Mouse (Mus musculus): Measurements from ENCODE around the gene Colq. TPM values are rescaled to one million over a fixed set of nuclear protein-coding genes. Genes with fewer than 3 reads are reported as not detected.

The Colq gene
- polyA plus RNA-seq, 1 experiment, result 2.4 TPM

GRCm38 (mm10) chr14:31557273-31557672, 33.9 kb downstream of the Colq start:
- WGBS, result 76% methylated on average over 8 of the region's 8 CpGs
- no peak overlapping the region for H3K4me3 ChIP-seq (replicated peaks; ENCODE audit: control insufficient read depth, low read depth, low read length)

DNA sequence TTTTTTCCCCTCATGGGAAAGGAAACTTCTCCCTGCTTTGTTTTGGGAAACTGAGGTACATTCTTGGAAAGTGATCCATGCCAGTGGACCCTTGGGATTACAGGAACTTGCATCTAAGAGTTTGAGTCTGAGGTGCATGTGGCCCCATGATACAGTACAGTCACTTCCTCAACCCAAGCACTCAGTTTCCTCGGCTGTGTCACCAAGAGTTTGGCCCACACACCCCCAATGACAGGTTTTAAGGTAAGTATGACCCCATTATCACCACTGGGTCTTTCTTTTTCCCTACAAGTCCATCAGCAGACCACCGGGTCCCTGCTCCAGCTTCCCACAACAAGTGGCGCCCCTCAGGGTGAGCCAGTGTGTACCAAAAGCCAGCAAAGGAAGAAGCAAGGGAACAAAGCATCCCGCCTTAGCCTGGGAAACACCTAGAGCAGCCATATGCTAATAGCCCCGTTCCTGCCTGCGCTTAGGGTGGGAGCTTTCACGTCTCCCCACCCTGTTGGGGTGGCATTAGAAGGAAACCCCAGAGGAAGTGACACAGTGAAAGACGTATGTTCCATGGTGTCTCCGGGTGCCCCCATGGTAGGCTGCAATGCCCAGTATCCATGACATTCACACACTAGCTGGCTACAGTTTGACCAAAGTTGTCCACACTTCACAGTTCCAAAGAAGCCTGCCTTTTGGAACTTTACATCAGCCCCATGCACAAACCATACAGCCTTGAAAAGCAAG, 34.5 kb downstream of the Colq start:
- no peak overlapping the region for H3K4me3 ChIP-seq (replicated peaks; ENCODE audit: control insufficient read depth, low read depth, low read length)
- no peak for TF ChIP-seq POLR2A (IDR thresholded peaks at IDR 0.05; ENCODE audit: borderline replicate concordance, control insufficient read depth, low read depth, low read length)
- TF ChIP-seq CTCF (IDR thresholded peaks at IDR 0.05; ENCODE audit: control insufficient read depth, insufficient read depth, low read length), result no peak
- no peak overlapping the region for H3K27ac ChIP-seq (ENCODE audit: control insufficient read depth, insufficient read depth, low read depth, low read length, poor library complexity)
- 62% methylated on average over 9 of the region's 9 CpGs for WGBS
- no peaks in the 10 kb centered on the region for H3K4me1 ChIP-seq (ENCODE audit: control insufficient read depth, insufficient read depth, low read length)

More at GRCm38 (mm10) chr14:31557273-31557672, 33.9 kb downstream of the Colq start:
- Histone ChIP-seq H3K4me1 (ENCODE audit: control insufficient read depth, insufficient read depth, low read length) (no peaks in the 10 kb centered on the region), H3K27ac (ENCODE audit: control insufficient read depth, insufficient read depth, low read depth, low read length, poor library complexity) (no peak overlapping the region)
- TF ChIP-seq CTCF (IDR thresholded peaks at IDR 0.05; ENCODE audit: control insufficient read depth, insufficient read depth, low read length) (no peak), POLR2A (IDR thresholded peaks at IDR 0.05; ENCODE audit: borderline replicate concordance, control insufficient read depth, low read depth, low read length) (no peak)

DNA sequence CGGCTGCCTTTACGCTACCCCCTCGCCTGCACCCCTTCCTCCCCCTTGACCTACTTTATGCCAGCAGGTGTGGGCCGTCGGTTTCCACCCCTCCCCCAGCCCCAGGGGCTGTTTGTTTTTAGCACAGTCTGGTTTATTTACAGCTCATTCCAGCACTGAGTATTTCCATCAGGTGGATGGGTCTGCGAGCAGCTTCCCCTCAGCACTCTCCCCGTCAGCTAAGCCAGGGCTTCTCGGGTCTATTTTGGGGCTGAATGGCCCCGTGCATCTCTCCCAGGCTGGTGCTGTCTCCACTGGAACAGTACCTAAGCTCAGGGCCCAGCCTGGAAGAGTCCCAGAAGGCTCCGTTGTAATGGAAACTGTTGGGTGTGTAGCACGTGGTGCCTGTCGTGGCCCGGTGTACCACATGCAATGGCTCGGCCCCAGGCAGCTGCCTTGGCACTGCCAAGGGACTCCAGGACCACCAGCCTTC, 35.1 kb downstream of the Colq start:
- H3K27ac ChIP-seq (ENCODE audit: control insufficient read depth, insufficient read depth, low read depth, low read length, poor library complexity), result peak overlapping the region; percentile 45
- H3K4me1 ChIP-seq (ENCODE audit: control insufficient read depth, insufficient read depth, low read length), result no peaks in the 10 kb centered on the region

DNA sequence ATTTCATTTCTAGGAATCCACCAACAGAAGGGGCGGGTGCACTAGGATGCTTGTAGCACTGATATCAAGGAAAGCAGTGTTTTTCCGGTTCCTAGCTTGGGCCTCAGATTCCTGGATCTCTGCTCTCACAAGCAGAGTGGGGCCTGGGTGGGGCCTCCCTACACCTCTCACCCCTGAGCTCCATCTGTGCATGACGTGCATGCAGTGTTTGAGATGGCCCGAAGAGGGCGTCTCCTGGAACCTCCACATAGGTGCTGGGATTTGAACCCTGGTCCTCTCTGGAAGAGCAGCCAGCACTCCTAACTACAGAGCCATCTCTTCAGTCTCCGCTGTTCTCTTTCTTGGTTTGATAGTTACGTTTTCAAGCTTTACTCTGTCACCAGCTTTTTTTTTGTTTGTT, 36.1 kb downstream of the Colq start:
- WGBS, result 76% methylated on average over 7 of the region's 7 CpGs
- H3K4me1 ChIP-seq (ENCODE audit: control insufficient read depth, insufficient read depth, low read length), result no peaks in the 10 kb centered on the region

More for the DNA sequence above, 35.1 kb downstream of the Colq start:
- no peak overlapping the region for H3K4me3 ChIP-seq (replicated peaks; ENCODE audit: control insufficient read depth, low read depth, low read length)
- no peak for TF ChIP-seq CTCF (IDR thresholded peaks at IDR 0.05; ENCODE audit: control insufficient read depth, insufficient read depth, low read length)
- TF ChIP-seq POLR2A (IDR thresholded peaks at IDR 0.05; ENCODE audit: borderline replicate concordance, control insufficient read depth, low read depth, low read length), result no peak
- WGBS, result 71% methylated on average over 14 of the region's 14 CpGs

GRCm38 (mm10) chr14:31543885-31544442, 47.2 kb downstream of the Colq start:
- peaks cover 2% of the 10 kb centered on the region for H3K4me1 ChIP-seq (ENCODE audit: control insufficient read depth, insufficient read depth, low read length)
- TF ChIP-seq CTCF (IDR thresholded peaks at IDR 0.05; ENCODE audit: control insufficient read depth, insufficient read depth, low read length), result no peak
- TF ChIP-seq POLR2A (IDR thresholded peaks at IDR 0.05; ENCODE audit: borderline replicate concordance, control insufficient read depth, low read depth, low read length), result no peak
- H3K4me3 ChIP-seq (replicated peaks; ENCODE audit: control insufficient read depth, low read depth, low read length), result no peak overlapping the region
- 87% methylated on average over 11 of the region's 11 CpGs for WGBS
- H3K27ac ChIP-seq (ENCODE audit: control insufficient read depth, insufficient read depth, low read depth, low read length, poor library complexity), result no peak overlapping the region

More for the DNA sequence above, 36.1 kb downstream of the Colq start:
- no peak overlapping the region for H3K4me3 ChIP-seq (replicated peaks; ENCODE audit: control insufficient read depth, low read depth, low read length)
- no peak for TF ChIP-seq POLR2A (IDR thresholded peaks at IDR 0.05; ENCODE audit: borderline replicate concordance, control insufficient read depth, low read depth, low read length)
- TF ChIP-seq CTCF (IDR thresholded peaks at IDR 0.05; ENCODE audit: control insufficient read depth, insufficient read depth, low read length), result no peak
- H3K27ac ChIP-seq (ENCODE audit: control insufficient read depth, insufficient read depth, low read depth, low read length, poor library complexity), result no peak overlapping the region

- 50% methylated on average over 6 of the region's 6 CpGs for WGBS
- Histone ChIP-seq H3K4me1 (ENCODE audit: control insufficient read depth, insufficient read depth, low read length) (peaks cover 3% of the 10 kb centered on the region), H3K27ac (ENCODE audit: control insufficient read depth, insufficient read depth, low read depth, low read length, poor library complexity) (peak overlapping the region; percentile 54), H3K4me3 (replicated peaks; ENCODE audit: control insufficient read depth, low read depth, low read length) (no peak overlapping the region)
- TF ChIP-seq POLR2A (IDR thresholded peaks at IDR 0.05; ENCODE audit: borderline replicate concordance, control insufficient read depth, low read depth, low read length) (no peak), CTCF (IDR thresholded peaks at IDR 0.05; ENCODE audit: control insufficient read depth, insufficient read depth, low read length) (no peak)
These were observed 53.8 kb downstream of the Colq start for GRCm38 (mm10) chr14:31537298-31537697.

DNA sequence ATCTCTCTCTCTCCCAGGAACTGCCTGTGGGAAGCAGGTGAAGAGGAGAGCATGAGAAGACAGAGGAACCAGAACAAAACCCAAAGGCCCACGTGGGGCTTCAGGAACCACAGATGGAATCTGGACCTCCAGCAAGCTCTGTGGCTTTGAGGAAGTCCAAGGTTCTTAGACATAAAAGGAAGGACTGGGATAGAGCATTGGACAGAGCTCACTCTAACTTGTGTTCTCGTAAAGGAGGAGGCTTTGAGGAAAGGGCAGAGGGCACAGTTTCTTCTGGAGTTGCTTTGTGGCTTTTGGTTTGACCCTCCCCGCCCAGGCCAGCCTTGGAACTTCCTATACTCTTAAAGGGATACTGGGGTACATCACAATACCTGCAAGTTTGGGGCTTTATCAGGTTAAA, 58.5 kb downstream of the Colq start:
- Histone ChIP-seq H3K4me3 (replicated peaks; ENCODE audit: control insufficient read depth, low read depth, low read length) (no peak overlapping the region), H3K27ac (ENCODE audit: control insufficient read depth, insufficient read depth, low read depth, low read length, poor library complexity) (no peak overlapping the region), H3K4me1 (ENCODE audit: control insufficient read depth, insufficient read depth, low read length) (peaks cover 2% of the 10 kb centered on the region; the same call in 1 of the 2 replicates)
- TF ChIP-seq POLR2A (IDR thresholded peaks at IDR 0.05; ENCODE audit: borderline replicate concordance, control insufficient read depth, low read depth, low read length) (no peak), CTCF (IDR thresholded peaks at IDR 0.05; ENCODE audit: control insufficient read depth, insufficient read depth, low read length) (no peak)
- 17% methylated on average over 3 of the region's 3 CpGs for WGBS

- Histone ChIP-seq H3K4me1 (ENCODE audit: control insufficient read depth, insufficient read depth, low read length) (peaks cover 2% of the 10 kb centered on the region; the same call in 1 of the 2 replicates), H3K4me3 (replicated peaks; ENCODE audit: control insufficient read depth, low read depth, low read length) (no peak overlapping the region), H3K27ac (ENCODE audit: control insufficient read depth, insufficient read depth, low read depth, low read length, poor library complexity) (no peak overlapping the region)
- TF ChIP-seq POLR2A (IDR thresholded peaks at IDR 0.05; ENCODE audit: borderline replicate concordance, control insufficient read depth, low read depth, low read length) (no peak), CTCF (IDR thresholded peaks at IDR 0.05; ENCODE audit: control insufficient read depth, insufficient read depth, low read length) (no peak)
- WGBS, result 7% methylated on average over 12 of the region's 12 CpGs
These were observed 59.5 kb downstream of the Colq start for GRCm38 (mm10) chr14:31531506-31532148.
